Mouse (Mus musculus) adrenal gland, adult 18-20 months (tissue): ENCODE measurements at regions not wholly inside any gene's neighbourhood (a gene's known extent, or its start where the extent isn't known, plus 50 kb on each side); places are given as distances from the start of the nearest gene placed in this dataset.
A peak's percentile ranks its signal among the peaks of the same experiment; 100 is the strongest.

Source experiments
- DNase-seq, 2 experiments: peaks; one replicate each; pipeline ENCODE4 v3.0.0; 2021 to 2022; ENCODE audit warnings: low spot score in 2 of 2

DNA sequence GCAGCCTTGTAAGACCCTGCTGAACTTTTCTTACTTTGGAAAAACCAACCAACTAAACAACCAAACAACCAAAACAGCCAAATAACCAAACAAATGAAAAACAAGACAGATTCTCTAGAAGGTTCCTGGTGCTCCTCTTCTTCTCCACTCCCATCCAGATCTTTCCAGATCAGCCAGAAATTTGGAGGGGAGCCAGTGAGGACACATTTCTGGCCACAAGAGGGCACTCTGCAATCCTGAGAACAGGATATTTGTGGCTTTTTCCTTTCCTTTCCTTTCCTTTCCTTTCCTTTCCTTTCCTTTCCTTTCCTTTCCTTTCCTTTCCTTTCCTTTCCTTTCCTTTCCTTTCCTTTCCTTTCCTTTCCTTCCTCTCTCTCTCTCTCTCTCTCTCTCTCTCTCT lies 177.9 kb upstream of the Prok2 start:
- DNase-seq, result peak; percentile 63 to 70

DNA sequence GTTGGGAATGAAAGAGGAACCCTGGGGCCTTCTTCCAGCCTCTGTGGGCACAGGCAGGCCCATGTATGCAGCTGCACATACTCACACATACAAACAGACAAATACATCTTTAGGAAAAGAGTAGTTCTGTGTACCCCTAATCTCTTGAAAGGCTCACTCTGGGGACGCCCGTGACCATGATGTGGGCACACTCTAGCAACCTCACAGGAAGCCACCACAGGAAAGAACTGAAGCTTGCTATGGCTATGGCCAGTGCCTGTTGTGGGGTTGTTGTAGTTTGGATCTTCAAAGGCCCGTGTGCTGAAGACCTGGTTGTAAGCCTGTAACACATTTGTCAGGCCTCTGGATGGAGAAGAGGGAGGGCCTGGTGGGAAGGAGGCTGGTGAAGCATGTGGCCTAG lies 175.4 kb upstream of the Prok2 start:
- DNase-seq, result no peak

GRCm38 (mm10) chr6:99901146-99901545 lies 175.0 kb upstream of the Prok2 start:
- DNase-seq, result no peak

- DNase-seq, result no peak
These were observed 173.5 kb upstream of the Prok2 start for GRCm38 (mm10) chr6:99899704-99900103.

GRCm38 (mm10) chr6:99898077-99898476 lies 171.9 kb upstream of the Prok2 start:
- DNase-seq, result no peak

DNA sequence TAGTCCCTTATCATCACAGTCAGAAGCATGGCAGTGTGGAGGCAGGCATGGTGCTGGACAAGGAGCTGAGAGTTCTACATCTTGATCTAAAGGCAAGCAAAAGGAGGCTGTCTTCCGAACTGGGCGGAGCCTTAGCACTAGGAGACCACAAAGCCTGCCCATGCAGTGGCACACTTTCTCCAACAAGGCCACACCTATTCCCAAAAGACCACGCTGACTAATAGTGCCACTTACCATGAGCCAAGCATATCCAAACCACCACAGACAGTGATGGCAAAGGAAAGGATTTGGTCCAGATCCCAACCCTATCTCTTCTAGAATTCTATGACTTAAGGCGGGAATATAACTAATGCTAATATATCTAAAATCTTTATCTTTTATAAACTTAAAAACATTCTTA lies 169.4 kb upstream of the Prok2 start:
- DNase-seq, result no peak

- DNase-seq, result no peak
These were observed 167.7 kb upstream of the Prok2 start for GRCm38 (mm10) chr6:99893936-99894335.

GRCm38 (mm10) chr6:99892204-99892603 lies 166.0 kb upstream of the Prok2 start:
- no peak for DNase-seq

DNA sequence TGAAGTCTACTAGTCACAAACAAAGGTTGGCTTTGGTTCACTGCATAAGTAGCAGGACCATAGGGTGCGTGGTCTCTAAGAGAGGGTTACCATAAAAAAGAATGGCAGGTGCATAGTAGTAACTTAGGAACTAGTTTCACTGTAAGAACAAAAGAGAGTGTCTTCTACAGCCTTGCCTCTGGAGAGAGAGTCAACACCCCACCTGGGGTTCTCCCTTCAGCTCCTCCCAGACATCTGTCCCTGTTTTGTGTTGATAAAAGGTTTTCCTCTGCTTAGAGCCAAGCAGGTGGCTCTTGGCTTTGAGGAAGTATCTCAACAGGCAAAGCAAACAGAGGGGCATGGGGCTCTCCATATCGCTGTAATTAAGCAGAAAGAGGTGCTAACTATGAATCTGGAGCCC lies 165.6 kb upstream of the Prok2 start:
- DNase-seq, result no peak

GRCm38 (mm10) chr6:99890805-99891204 lies 164.6 kb upstream of the Prok2 start:
- DNase-seq, result no peak

- DNase-seq, result no peak
These were observed 162.9 kb upstream of the Prok2 start for GRCm38 (mm10) chr6:99889055-99889454.

GRCm38 (mm10) chr6:99887904-99888303 lies 161.7 kb upstream of the Prok2 start:
- DNase-seq, result no peak

DNA sequence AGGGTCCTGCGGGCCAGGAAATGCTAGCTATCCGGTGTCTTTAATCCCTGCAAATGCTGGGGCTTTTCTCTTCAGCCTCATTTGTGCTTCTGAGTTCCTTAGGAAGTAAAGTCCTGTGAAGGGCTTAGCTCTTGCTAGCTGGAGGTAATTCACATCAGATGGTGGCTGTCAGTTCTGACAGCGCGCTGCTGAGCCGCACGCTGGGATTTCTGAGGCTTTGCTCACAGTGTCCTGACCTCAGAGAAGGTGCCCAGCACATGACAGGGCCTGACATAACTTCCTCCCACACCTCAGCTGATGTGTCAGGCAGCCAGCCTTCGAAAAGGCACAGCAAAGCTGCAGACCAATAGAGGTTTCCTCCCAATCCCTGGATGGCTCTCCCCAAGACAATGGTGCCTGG lies 158.6 kb upstream of the Prok2 start:
- DNase-seq, result no peak

GRCm38 (mm10) chr6:99884054-99884453 lies 157.9 kb upstream of the Prok2 start:
- no peak for DNase-seq

- DNase-seq, result no peak
These were observed 155.4 kb upstream of the Prok2 start for GRCm38 (mm10) chr6:99881606-99882005.

DNA sequence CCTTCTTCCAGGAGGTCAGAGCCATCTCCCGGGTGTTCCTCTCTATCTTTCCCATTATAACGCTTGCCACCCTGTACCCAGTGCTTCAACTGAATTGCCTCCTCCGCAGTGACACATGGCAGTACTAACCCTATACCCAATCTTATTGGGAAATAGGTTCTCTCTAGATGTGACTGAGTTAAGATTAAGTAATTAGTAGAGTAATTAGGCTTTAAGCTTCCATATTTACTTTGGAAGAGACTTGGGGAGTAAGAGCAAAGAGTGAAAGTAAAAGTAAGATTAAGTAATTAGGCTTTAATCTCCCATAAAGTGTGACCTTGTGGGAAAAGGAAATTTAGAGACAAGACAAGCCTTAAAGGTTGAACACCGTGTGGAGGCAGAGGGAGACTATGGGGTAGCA lies 148.7 kb upstream of the Prok2 start:
- no peak for DNase-seq

DNA sequence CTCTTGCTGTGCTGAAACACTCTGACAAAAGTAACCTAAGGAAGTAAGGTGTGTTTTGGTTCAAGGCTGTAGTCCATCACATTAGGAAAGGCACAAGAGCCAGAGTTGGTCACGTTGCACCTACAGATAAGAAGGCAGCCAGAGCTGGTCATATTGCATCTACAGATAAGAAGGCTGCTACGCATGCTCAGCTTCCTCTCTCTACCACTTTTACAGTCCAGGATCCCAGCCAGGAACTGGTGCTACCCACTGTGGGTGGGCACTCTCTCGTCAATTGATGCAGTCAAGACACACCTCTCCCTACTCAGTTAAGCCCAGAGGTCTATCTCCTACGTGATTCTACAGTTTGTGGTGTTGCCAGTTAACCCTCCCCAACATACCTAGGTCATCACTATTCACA lies 147.8 kb upstream of the Prok2 start:
- no peak for DNase-seq

DNA sequence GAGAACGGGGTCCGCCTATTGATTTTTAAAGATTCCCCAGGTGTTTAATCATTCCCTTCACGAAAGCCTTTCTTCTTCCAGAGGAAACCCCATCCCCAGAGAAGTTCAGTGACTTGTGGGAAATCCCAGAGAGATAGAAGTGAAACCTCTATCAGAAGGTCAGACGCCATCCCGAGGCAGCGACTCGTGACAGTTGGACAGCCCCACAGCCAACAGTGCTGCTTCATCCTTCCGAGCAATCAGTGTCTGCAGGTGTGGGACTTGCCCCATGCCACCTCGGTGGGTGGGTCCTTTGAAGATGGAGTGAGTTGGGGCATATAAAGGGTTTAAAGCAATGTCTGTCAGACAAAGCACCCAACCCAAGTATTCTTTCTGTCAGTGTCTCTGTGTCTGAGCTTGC lies 139.9 kb upstream of the Prok2 start:
- DNase-seq, result no peak

GRCm38 (mm10) chr6:99864949-99865348 lies 138.8 kb upstream of the Prok2 start:
- DNase-seq, result no peak

GRCm38 (mm10) chr6:99863418-99863817 lies 137.2 kb upstream of the Prok2 start:
- DNase-seq, result no peak

GRCm38 (mm10) chr6:99857411-99857810 lies 131.2 kb upstream of the Prok2 start:
- no peak for DNase-seq

- DNase-seq, result no peak
These were observed 127.5 kb upstream of the Prok2 start for GRCm38 (mm10) chr6:99853716-99854115.

DNA sequence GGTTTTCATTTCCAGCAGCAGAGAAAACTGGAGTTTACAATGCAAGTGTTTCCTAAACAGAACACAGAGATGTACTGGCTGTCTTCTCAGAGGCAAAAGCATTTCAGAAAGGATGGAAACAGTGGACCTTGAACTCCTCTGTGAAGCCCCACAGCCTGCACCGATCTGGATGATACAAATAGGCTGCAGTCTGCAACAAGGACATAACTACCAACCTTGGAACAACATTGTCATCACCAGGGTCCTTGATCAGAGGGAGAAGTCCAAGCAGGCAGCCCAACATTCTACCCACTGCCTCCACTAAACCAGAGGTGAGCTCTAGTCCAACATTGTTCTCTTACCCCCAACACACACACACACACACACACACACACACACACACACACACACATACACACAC lies 124.5 kb upstream of the Prok2 start:
- peak in 1 of 2 experiments; percentile 7 for DNase-seq

- DNase-seq, result no peak
These were observed 119.3 kb upstream of the Prok2 start for GRCm38 (mm10) chr6:99845508-99845846.
